Mouse (Mus musculus) C2C12 (cell line): Measurements from ENCODE around the gene C2.

ENCODE experiments used
- CTCF ChIP-seq: IDR thresholded peaks from one replicate; pipeline ENCODE4 v1.5.1; 2011; ENCODE audit not compliant: control insufficient read depth, insufficient read depth, insufficient read length
- MYOD1 ChIP-seq: IDR thresholded peaks from one replicate; pipeline ENCODE4 v1.6.1; 2011; ENCODE audit warnings: low read depth; ENCODE audit not compliant: control insufficient read depth, insufficient read length

DNA sequence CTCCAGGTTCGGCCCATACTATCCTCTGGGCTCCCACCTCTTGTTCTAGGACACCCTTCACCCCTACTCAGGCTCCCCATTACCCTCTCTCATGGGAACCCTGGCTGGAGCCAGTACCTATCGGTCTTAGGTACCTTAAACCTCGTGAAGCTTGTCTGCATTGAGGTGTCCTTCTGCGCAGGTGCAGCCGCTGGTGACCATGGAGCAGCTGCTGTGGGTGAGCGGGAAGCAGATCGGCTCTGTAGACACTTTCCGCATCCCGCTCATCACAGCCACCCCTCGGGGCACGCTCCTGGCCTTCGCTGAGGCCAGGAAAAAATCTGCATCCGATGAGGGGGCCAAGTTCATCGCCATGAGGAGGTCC lies 33.7 kb upstream of the C2 start:
- no peak for TF ChIP-seq CTCF
- no peak for TF ChIP-seq MYOD1
